Mouse (Mus musculus): ENCODE data around the gene Usp48.

Gene Usp48

GRCm38 (mm10) chr4:137610256-137610655 lies 16.7 kb downstream of the Usp48 start:
- no peak for DNase-seq

- no peak for DNase-seq
Observed at GRCm38 (mm10) chr4:137622847-137623246, 29.3 kb downstream of the Usp48 start.

- DNase-seq, result no peak
Observed at GRCm38 (mm10) chr4:137627476-137628235, 34.1 kb downstream of the Usp48 start.

GRCm38 (mm10) chr4:137628400-137628799 lies 34.8 kb downstream of the Usp48 start:
- DNase-seq, result no peak

- peak; percentile 31 to 38 for DNase-seq
Observed at GRCm38 (mm10) chr4:137629354-137629753, 35.8 kb downstream of the Usp48 start.

GRCm38 (mm10) chr4:137630153-137630552 lies 36.6 kb downstream of the Usp48 start:
- no peak for DNase-seq

- DNase-seq, result no peak
Observed at GRCm38 (mm10) chr4:137631596-137631995, 38.0 kb downstream of the Usp48 start.

GRCm38 (mm10) chr4:137633394-137633793 lies 39.8 kb downstream of the Usp48 start:
- DNase-seq, result no peak

GRCm38 (mm10) chr4:137636597-137636996 lies 43.0 kb downstream of the Usp48 start:
- no peak for DNase-seq

- DNase-seq, result peak; percentile 17 to 36
Observed at GRCm38 (mm10) chr4:137641556-137641955, 48.0 kb downstream of the Usp48 start.

- no peak for DNase-seq
Observed at GRCm38 (mm10) chr4:137642101-137642500, 48.5 kb downstream of the Usp48 start.

- no peak for DNase-seq
Observed at GRCm38 (mm10) chr4:137643459-137643858, 49.9 kb downstream of the Usp48 start.

GRCm38 (mm10) chr4:137646262-137646661 lies 52.7 kb downstream of the Usp48 start:
- DNase-seq, result no peak

GRCm38 (mm10) chr4:137647648-137648047 lies 54.1 kb downstream of the Usp48 start:
- no peak for DNase-seq

GRCm38 (mm10) chr4:137648230-137648629 lies 54.7 kb downstream of the Usp48 start:
- DNase-seq, result no peak

- DNase-seq, result no peak
Observed at GRCm38 (mm10) chr4:137650912-137651311, 57.4 kb downstream of the Usp48 start.

- no peak for DNase-seq
Observed at GRCm38 (mm10) chr4:137652835-137653346, 59.3 kb downstream of the Usp48 start.

- DNase-seq, result no peak
Observed at GRCm38 (mm10) chr4:137655241-137656031, 61.9 kb downstream of the Usp48 start.

GRCm38 (mm10) chr4:137657674-137658073 lies 64.1 kb downstream of the Usp48 start:
- DNase-seq, result no peak

- no peak for DNase-seq
Observed at GRCm38 (mm10) chr4:137659541-137659940, 66.0 kb downstream of the Usp48 start.

GRCm38 (mm10) chr4:137660364-137661077 lies 67.0 kb downstream of the Usp48 start:
- peak; percentile 50 to 58 for DNase-seq

GRCm38 (mm10) chr4:137661078-137661450 lies 67.5 kb downstream of the Usp48 start:
- peak in 1 of 2 experiments; percentile 62 for DNase-seq

GRCm38 (mm10) chr4:137661547-137661946 lies 68.0 kb downstream of the Usp48 start:
- peak; percentile 69 to 74 for DNase-seq
